ENCODE assay signal across 26 mouse cellular contexts in genomic region chr1:90513442-90514070, GRCm38 (mm10).
DNase-seq lines count a peak whose midpoint lies in the region; ATAC-seq and TF ChIP-seq lines count a peak whose summit lies in the region.
"Had no signal": no experiment of that assay in that cellular context is flagged by ENCODE, and none has a peak within 500 bp of the region (broad histone marks: within the 10 kb centered on the region; RNA-seq: fewer than 3 reads in every experiment).

No protein-coding gene starts in this region.

- no peaks in the 10 kb centered on the region for H3K36me3 ChIP-seq in kidney, embryonic 14.5 days (ENCODE audit: control insufficient read depth, insufficient read depth, low read length)
- no peaks in the 10 kb centered on the region for H3K36me3 ChIP-seq in kidney, postnatal 0 days (ENCODE audit: insufficient read depth, low read length)
- no peaks in the 10 kb centered on the region for H3K36me3 ChIP-seq in embryonic facial prominence, embryonic 13.5 days
- H3K36me3 ChIP-seq: embryonic facial prominence, embryonic 15.5 days; heart, embryonic 10.5 days; heart, embryonic 13.5 days had no signal

- 0 out of 2 replicates have a peak overlapping the region, but pooled peaks have one; percentile 30 for H3K27ac ChIP-seq in kidney, embryonic 14.5 days (ENCODE audit: low read depth, low read length)
- H3K27ac ChIP-seq in kidney, postnatal 0 days = no peak overlapping the region
- H3K27ac ChIP-seq in embryonic facial prominence, embryonic 13.5 days = peak overlapping the region; percentile 28; the same call in 1 of the 2 replicates
- H3K27ac ChIP-seq: embryonic facial prominence, embryonic 15.5 days; heart, adult 2 months; heart, embryonic 13.5 days; hindbrain, embryonic 14.5 days; hindbrain, postnatal 0 days had no signal

- no peaks in the 10 kb centered on the region for H3K9me3 ChIP-seq in kidney, embryonic 14.5 days (ENCODE audit: control insufficient read depth, low read length)
- H3K9me3 ChIP-seq in kidney, postnatal 0 days (replicated peaks; ENCODE audit: low read length) = no peaks in the 10 kb centered on the region
- no peaks in the 10 kb centered on the region for H3K9me3 ChIP-seq in embryonic facial prominence, embryonic 13.5 days
- H3K9me3 ChIP-seq: embryonic facial prominence, embryonic 15.5 days; heart, embryonic 10.5 days; heart, embryonic 13.5 days had no signal

- H3K4me3 ChIP-seq in kidney, embryonic 14.5 days (ENCODE audit: low read length) = no peak overlapping the region
- no peak overlapping the region for H3K4me3 ChIP-seq in kidney, postnatal 0 days (replicated peaks; ENCODE audit: low read depth, low read length)
- no peak overlapping the region for H3K4me3 ChIP-seq in embryonic facial prominence, embryonic 13.5 days
- H3K4me3 ChIP-seq: embryonic facial prominence, embryonic 15.5 days; heart, adult 2 months; heart, embryonic 10.5 days; heart, embryonic 13.5 days had no signal

- no peak overlapping the region for H3K9ac ChIP-seq in kidney, embryonic 14.5 days (ENCODE audit: low read depth, low read length)
- no peak overlapping the region for H3K9ac ChIP-seq in kidney, postnatal 0 days (ENCODE audit: low read depth, low read length)
- 0 out of 2 replicates have a peak overlapping the region, but pooled peaks have one; percentile 6 for H3K9ac ChIP-seq in embryonic facial prominence, embryonic 13.5 days
- H3K9ac ChIP-seq: embryonic facial prominence, embryonic 15.5 days; forebrain, postnatal 0 days; heart, embryonic 13.5 days; hindbrain, embryonic 14.5 days had no signal

- 50% methylated on average over 4 of the region's 4 CpGs for WGBS in kidney, embryonic 14.5 days
- WGBS in kidney, postnatal 0 days = 34% methylated on average over 4 of the region's 4 CpGs
- 67% methylated on average over 4 of the region's 4 CpGs for WGBS in embryonic facial prominence, embryonic 13.5 days

- peak; percentile 21; the same call in 1 of the 2 replicates for ATAC-seq in kidney, embryonic 14.5 days (ENCODE audit: low FRiP score, low TSS enrichment)
- ATAC-seq in kidney, postnatal 0 days (replicated peaks; ENCODE audit: low FRiP score, low read depth) = no peak; the same call in 1 of the 2 replicates
- ATAC-seq in embryonic facial prominence, embryonic 13.5 days (ENCODE audit: insufficient number of reproducible peaks, insufficient read depth, low FRiP score, low TSS enrichment, low read depth) = no peak
- ATAC-seq: CD4-positive, CD25-positive, alpha-beta regulatory T cell, adult 4 months; forebrain, embryonic 14.5 days; forebrain, postnatal 0 days; hindbrain, postnatal 0 days; inflammation-experienced regulatory T-cells, adult 6 months had no signal

- DNase-seq in kidney, adult 8-10 months = no peak
- peak; percentile 65 for DNase-seq in kidney, postnatal 0 days (ENCODE audit: low spot score)
- no peak for DNase-seq in kidney, postnatal 36 days
- DNase-seq in skeletal muscle tissue, adult 2 months (ENCODE audit: low read depth, low spot score) = peak; percentile 73
- DNase-seq in layer of hippocampus, adult 9-11 months = no peak
- DNase-seq: adrenal gland, adult 2 months; adrenal gland, postnatal 14 days; cerebellum, adult 11 months; cerebellum, adult 2 months; cerebellum, adult 9-11 months; cerebellum, postnatal 25 days; forebrain, postnatal 0 days; gastrocnemius, postnatal 36 days; heart, adult 2 months; heart, postnatal 14 days; heart, postnatal 4 days had no signal

- no peak for TF ChIP-seq CTCF in kidney, postnatal 0 days (IDR thresholded peaks at IDR 0.05; ENCODE audit: low read depth)

- no peaks in the 10 kb centered on the region; the same call in 1 of the 2 replicates for H3K4me1 ChIP-seq in kidney, embryonic 14.5 days (ENCODE audit: control insufficient read depth, insufficient read depth, low read length)
- H3K4me1 ChIP-seq in kidney, postnatal 0 days (replicated peaks; ENCODE audit: insufficient read depth, low read length) = peaks cover 3% of the 10 kb centered on the region; the same call in 1 of the 2 replicates
- peaks cover 26% of the 10 kb centered on the region for H3K4me1 ChIP-seq in embryonic facial prominence, embryonic 13.5 days
- H3K4me1 ChIP-seq: heart, embryonic 10.5 days; heart, embryonic 13.5 days had no signal

- H3K4me2 ChIP-seq in kidney, embryonic 14.5 days (replicated peaks; ENCODE audit: low read depth, low read length) = no peak overlapping the region
- no peak overlapping the region for H3K4me2 ChIP-seq in kidney, postnatal 0 days (ENCODE audit: low read length)
- no peak overlapping the region for H3K4me2 ChIP-seq in embryonic facial prominence, embryonic 13.5 days
- H3K4me2 ChIP-seq: embryonic facial prominence, embryonic 15.5 days; heart, embryonic 13.5 days; hindbrain, embryonic 14.5 days had no signal

- no peaks in the 10 kb centered on the region for H3K27me3 ChIP-seq in kidney, embryonic 14.5 days (ENCODE audit: control insufficient read depth, insufficient read depth, low read length)
- H3K27me3 ChIP-seq in kidney, postnatal 0 days (ENCODE audit: insufficient read depth, low read length) = no peaks in the 10 kb centered on the region
- no peaks in the 10 kb centered on the region for H3K27me3 ChIP-seq in embryonic facial prominence, embryonic 13.5 days
- H3K27me3 ChIP-seq: embryonic facial prominence, embryonic 15.5 days; heart, embryonic 13.5 days had no signal

Comparison
In these comparisons a context has a peak if more than half of its experiments do, and no peak if none do; other contexts are left out.
1. DNase-seq: peak in kidney, postnatal 0 days (single experiment) and skeletal muscle tissue, adult 2 months (single experiment); none in kidney, adult 8-10 months (0 of 2), kidney, postnatal 36 days (0 of 2) and layer of hippocampus, adult 9-11 months (single experiment).